Mouse (Mus musculus) bone marrow, adult 2 months (tissue): ENCODE data around the gene Lfng.

Experiments
- CTCF ChIP-seq: fragments of 200-500 bp; IDR thresholded peaks from 2 replicates; pipeline ENCODE4 v1.5.1; 2011; ENCODE audit warnings: low read length, control low read depth; ENCODE audit not compliant: control insufficient read depth, insufficient read depth
- POLR2A ChIP-seq: fragments of 200-500 bp; IDR thresholded peaks from 2 replicates; pipeline ENCODE4 v1.6.1; 2011; ENCODE audit warnings: low read depth, mild to moderate bottlenecking, control low read depth, low read length, borderline replicate concordance; ENCODE audit not compliant: control insufficient read depth

DNA sequence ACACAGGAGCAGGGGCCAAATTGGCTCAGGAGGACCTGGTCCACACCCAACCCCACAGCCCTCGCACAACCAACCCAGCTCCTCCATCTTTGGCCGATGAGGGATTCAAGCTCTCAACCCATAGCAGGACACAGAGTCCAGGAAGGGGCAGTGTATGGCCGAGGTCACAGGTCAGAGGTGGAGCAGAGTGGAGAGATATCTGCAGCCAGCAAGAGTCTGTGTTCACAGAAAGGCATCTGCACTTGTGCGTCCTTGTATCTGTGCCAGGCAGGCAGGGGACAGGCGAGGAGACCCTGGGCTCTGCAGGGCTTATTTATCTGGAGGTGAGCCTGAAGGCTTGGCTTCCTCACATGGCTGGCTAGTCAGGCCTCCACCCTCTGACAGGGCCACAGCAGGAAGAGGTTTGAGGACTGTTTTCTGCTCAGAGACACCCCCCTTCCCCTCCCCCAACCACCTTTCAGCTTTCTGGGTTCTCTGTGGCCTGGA lies 31.7 kb upstream of the Lfng start:
- TF ChIP-seq POLR2A (no peak), CTCF (no peak)
